Mouse (Mus musculus) left cerebral cortex, postnatal 36 days (tissue): ENCODE results near the gene Brip1. TPM values are rescaled to one million over a fixed set of nuclear protein-coding genes. Genes with fewer than 3 reads are reported as not detected.
A peak's percentile ranks its signal among the peaks of the same experiment; 100 is the strongest.
"Not testable (repeated sequence)": the region's sequence is repeated elsewhere in the genome, so short reads cannot be mapped to it uniquely, and the experiment has no call there.

Experiments used
- DNase-seq, 2 experiments: peaks; one replicate each; pipeline ENCODE4 v3.0.0; 2021 to 2022; ENCODE audit warnings: low spot score in 2 of 2, mixed read lengths in 1 of 2
- intact Hi-C: fragments of 180-260 bp; cut with DNase I; formaldehyde crosslinking; loops from one replicate; pipeline ENCODE4 v1.15.1; 2025
- total RNA-seq, 2 experiments: library from RNA; stranded (reverse); gene quantifications; 2 replicates each; pipeline ENCODE4 v1.2.3; 2021

Gene Brip1
- under 1 TPM; 0.07 to 0.23 TPM for total RNA-seq

DNA sequence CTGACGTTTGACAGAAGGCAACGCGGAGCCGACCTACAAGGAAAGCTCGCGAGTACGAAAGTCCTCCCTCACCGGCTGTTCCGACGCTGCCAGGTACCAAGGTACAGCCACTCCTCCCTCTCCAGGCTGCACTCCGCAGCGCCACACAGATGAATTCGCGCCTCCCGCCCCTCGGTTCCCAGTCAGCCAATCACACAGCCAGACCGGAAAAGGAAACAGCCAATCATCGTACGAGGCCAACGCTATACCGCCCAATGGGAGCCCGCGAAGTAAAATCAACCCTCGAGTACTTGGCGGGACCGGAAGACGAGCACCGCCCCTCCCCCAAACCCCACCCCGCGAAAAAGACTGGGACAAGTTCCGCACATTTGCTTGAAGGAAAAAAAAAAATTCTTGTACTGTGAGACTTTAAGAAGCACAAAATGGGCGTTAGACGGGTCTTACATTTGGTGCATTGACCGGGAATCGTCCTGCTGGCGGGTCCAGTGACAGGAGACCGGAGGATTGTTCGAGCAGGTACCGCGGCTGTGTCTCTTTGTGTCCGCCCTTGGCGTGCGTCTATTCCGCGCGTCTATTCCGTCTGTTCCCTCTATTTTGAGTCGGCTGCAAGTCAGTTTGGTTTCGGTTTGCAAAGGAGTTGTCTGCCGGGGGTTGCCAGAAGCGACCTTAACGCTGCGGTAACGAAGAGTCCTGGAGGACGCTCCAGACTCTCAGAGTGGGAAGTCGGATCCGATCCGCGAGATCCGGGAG, at the start of gene Brip1:
Gene Brip1, minus strand, starts transcription at position 157 of the 750 bp plus-strand sequence.
- intact Hi-C loops, result no loop called here
- DNase-seq, result peak; percentile 85 to 90

DNA sequence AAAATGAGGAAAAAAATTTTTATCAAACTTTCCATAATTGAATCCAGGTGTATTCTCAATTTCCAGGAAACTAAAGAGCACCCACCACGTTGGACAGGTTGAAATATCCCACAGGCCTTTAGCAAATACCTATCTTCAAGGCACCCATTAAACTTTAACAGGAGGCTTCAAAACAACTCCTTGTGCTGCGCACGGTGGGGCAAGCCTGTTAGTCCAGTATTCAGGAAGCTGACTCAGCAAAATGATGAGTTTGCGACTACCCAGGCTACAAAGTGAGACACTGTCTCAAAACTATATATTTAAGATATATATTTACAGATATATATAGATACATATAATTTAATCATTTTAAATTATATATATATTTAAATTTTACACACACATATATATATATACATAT, 31.5 kb upstream of the Brip1 start:
- no peak for DNase-seq
- intact Hi-C loops, result no loop called here

GRCm38 (mm10) chr11:86231781-86232350, 30.9 kb upstream of the Brip1 start:
- intact Hi-C loops, result no loop called here
- no peak for DNase-seq

DNA sequence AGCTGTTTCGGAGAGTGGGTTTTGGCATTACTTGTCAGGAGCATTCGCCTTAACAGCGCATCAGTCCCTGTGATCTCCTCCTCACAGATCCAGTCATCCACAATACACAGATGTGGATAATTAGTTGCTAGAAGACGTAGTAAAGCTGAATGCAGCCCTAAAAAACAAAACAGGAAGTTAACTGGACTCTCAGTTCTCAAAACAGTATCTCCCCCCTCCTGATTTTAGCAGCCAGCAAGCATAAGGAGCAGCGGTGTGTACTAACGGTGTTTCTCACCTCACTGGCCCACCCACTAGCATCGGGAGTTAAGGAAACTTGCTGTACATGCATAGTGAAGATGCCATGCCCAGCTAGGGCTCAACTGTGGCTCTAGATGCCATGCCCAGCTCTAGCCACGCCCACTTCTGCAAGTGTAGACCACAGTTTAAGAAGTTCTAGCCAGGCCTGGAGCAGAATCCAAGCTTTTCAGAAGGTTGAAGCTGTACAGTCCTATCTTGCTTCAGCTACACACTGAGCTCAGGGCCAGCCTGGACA, 25.7 kb upstream of the Brip1 start:
- intact Hi-C loops, result no loop called here
- DNase-seq, result no peak

GRCm38 (mm10) chr11:86225761-86226160, 24.8 kb upstream of the Brip1 start:
- intact Hi-C loops, result no loop called here
- no peak for DNase-seq

DNA sequence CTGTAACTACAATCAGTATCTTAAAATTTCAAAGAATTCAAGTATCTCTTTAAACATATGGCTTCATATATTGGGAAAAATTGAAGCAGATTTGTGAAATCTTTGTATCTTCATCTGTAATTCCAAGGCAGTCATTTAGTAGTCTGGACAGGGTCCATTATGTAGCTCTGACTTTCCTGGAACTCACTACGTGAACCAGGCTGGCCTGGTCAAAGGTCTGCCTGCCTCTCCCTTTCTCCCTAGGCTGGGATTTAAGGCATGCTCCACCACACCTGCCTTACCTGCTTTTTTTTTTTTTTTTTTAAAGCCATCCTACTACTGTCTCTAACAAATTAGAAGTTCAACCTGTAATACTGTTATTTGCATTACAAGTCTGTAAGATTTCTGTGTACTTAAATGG, 10.8 kb upstream of the Brip1 start:
- no peak for DNase-seq
- intact Hi-C loops, result no loop called here

GRCm38 (mm10) chr11:86209123-86209522, 8.1 kb upstream of the Brip1 start:
- intact Hi-C loops, result no loop called here

GRCm38 (mm10) chr11:86205876-86206275, 4.9 kb upstream of the Brip1 start:
- intact Hi-C loops, result no loop called here
- DNase-seq, result no peak

More at GRCm38 (mm10) chr11:86209123-86209522, 8.1 kb upstream of the Brip1 start:
- no peak for DNase-seq

DNA sequence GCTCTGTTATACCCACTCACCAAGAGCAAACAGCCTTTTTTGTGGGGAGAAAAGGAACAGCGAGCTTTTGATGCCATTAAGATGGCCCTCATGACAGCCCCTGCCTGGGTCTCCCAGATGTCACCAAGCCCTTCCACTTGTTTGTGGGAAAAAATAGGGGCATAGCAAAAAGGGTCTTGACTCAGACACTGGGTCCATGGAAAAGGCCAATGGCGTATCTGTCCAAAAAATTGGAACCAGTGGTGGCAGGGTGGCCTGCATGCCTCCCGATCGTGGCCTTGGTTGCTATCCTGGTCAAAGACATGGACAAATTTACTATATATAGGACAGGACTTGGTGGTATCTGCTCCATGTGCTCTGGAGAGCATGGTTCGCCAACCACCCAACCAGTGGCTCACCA, 4.0 kb upstream of the Brip1 start:
- intact Hi-C loops, result no loop called here
- DNase-seq, result no peak

DNA sequence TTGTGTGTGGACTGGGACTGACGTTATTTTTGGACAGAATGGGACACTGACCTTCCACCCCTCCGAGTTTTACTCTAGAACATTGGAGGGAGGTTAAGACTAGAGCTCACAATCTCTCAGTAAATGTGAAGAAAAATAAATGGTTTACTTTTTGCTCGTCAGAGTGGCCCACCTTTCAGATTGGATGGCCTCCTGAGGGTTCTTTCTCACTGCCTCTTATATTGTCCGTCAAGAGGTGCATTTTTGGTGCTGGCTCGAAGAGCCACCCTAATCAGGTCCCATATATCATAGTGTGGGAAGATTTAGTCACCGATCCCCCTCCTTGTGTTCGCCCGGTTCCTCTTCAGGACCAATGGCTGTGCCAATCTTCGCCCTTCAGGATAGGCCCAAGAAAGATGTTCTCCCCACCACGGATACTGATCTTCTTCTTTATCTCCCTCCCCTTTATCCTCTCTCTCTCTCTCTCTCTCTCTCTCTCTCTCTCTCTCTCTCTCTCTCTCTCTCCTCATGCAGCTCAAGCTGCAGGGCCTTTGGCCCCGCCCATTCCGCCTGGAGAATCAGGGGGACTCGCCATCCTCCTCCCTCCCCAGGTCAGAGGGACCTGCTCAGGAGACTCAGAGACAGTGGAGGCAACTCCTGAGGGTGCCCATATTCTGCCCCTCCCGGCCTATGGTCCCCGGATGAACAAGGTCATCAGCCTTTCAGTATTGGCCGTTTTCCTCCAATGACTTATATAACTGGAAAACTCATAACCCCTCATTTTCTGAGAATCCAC, 1.1 kb upstream of the Brip1 start:
- intact Hi-C loops, result no loop called here
- no peak for DNase-seq

- intact Hi-C loops, result no loop called here
- DNase-seq, result no peak
Observed at GRCm38 (mm10) chr11:86200460-86201021, 452 bp downstream of the Brip1 start.

DNA sequence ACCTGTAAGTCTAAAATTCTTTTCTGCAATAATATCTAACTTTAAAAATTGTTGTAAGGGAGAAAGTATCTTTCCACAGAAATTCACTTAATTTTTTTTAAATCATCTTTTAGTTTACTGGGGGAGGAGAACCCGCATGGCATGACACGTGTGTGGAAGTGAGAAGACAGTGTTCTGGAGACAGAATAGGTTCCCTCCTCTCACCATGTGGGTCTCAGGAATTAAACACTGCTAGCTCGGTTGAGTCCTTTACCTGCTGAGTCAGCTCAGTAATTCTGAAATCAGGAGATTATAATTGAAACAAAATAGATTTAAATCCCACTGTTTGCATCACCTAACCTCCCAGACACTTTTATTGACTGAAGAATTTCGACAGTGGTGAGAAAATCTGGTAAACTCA, 1.3 kb downstream of the Brip1 start:
- DNase-seq, result no peak
- intact Hi-C loops, result no loop called here

DNA sequence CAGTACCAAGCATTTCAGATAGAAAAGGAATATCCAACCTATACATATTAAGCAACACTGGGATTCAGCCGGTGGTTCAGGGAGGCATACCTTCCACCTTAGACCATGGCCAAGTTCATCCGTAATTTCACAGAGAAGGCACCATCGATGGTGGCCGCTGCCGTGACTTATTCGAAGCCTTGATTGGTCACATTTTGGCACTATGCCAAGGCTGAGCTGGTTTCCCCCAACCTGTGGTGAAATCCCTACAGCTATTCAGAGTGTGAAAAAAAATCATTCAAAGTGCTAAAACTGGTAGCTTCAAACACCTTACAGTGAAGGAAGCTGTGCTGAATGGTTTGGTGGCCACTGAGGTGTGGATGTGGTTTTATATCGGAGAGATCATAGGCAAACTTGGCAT, 15.8 kb downstream of the Brip1 start:
- intact Hi-C loops, DNase-seq: not testable (repeated sequence)

DNA sequence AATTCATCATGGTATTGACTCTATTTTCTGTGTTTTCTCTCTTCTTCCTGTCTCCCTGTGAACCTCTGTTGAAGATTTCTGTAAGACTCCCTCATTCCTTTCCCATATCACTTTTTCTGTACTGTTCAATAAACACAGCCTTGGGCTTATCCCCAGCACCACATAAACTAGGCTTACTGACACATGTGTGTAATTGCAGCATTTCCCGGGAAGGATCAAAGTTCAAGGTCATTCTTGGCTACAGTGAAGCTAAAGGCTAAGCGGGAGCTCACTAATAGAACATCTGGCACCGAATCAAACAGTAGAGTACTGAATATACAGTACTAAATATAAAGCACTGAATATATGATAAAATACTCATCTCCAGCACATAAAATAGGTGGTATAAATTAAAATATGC, 25.2 kb downstream of the Brip1 start:
- no peak for DNase-seq
- intact Hi-C loops, result no loop called here

- intact Hi-C loops, result loop anchor here (5.0 kb wide), 2 partner anchors 107 to 327 kb away; no protein-coding TSS in a partner anchor
Observed at GRCm38 (mm10) chr11:86174173-86174572, 26.8 kb downstream of the Brip1 start.

DNA sequence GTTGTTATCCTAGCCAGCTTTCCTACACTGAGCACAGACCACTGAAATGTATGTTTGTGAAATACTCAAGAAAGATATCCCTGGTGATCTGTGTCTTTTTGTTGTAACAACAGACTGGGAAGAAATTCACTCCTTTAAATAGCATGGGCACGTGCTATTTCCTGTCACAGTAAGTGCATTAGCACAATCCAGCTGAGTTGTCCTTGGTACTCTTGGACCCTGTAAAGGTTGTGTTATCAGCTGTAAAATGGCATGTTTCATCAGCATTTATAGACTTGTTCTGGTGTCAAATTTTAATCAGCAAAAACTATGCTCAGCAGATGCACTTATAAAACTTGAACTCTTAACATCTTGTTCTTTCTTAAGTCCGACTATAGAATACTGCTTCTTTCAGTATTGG, 30.2 kb downstream of the Brip1 start:
- DNase-seq, result no peak
- intact Hi-C loops, result loop anchor here (5.0 kb wide), 2 partner anchors 103 to 323 kb away; no protein-coding TSS in a partner anchor

More at GRCm38 (mm10) chr11:86174173-86174572, 26.8 kb downstream of the Brip1 start:
- peak; percentile 4 to 26 for DNase-seq

DNA sequence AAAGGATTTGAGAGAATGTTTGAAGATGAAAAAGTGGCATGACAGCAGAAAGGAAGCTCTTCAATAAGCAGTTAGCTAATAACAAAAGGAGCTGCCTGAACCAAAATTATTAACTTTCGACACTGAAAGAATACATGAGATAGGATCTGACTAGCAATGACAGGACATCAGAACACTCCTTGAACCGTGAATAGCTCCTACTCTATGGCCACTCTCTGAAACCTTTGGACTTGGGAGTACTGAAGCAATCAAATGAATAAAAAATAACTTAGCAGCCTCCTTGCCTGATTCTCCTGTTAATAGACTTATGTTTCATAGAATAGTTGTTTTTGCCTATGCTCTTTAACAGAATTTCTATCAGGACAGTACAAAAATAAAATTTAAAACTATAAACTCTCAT, 40.7 kb downstream of the Brip1 start:
- DNase-seq, result no peak
- intact Hi-C loops, result no loop called here

GRCm38 (mm10) chr11:86158950-86159349, 42.0 kb downstream of the Brip1 start:
- intact Hi-C loops, result no loop called here
- DNase-seq, result no peak

DNA sequence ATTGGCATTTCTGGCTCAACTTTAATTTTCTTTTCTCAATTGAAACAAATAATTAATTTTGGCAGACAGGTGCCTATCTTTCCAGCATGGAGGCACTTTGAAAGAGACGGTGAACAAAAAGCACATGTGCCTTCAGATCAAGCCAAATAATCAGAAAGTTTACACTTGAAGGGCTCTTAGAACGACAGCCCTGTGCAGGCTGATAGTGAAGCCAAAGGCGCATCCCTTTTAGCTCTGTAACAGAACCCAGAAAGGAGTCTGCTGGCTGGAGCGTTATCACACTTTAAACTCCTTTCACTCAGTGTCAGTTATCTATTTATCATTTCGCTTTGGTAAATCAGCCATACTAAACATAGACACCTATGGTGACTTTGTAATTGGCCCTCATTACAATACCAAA, 45.4 kb downstream of the Brip1 start:
- DNase-seq, result no peak
- intact Hi-C loops, result no loop called here

- intact Hi-C loops, result no loop called here
- DNase-seq, result no peak
Observed at GRCm38 (mm10) chr11:86131324-86131723, 69.7 kb downstream of the Brip1 start.
